Mouse (Mus musculus): Measurements from ENCODE around the gene Orai1.
A peak's percentile ranks its signal among the peaks of the same experiment; 100 is the strongest.

GRCm38 (mm10) chr5:122968322-122968721, 46.6 kb upstream of the Orai1 start:
- TF ChIP-seq MAFK (IDR thresholded peaks at IDR 0.05; ENCODE audit: insufficient read depth, low read depth, low read length) (no peak), ZC3H11A (IDR thresholded peaks at IDR 0.05; ENCODE audit: borderline replicate concordance, low read depth, low read length) (peak; percentile 74; the same call in 1 of the 2 replicates), CHD2 (IDR thresholded peaks at IDR 0.05; ENCODE audit: low read depth, low read length) (no peak)

Data from ES-E14 (cell line).